Mouse (Mus musculus) megakaryocyte, embryonic 14.5 days (primary cell): Measurements from ENCODE around the gene Tspan8. TPM values are rescaled to one million over a fixed set of nuclear protein-coding genes. Genes with fewer than 3 reads are reported as not detected.
"Not testable (repeated sequence)": the region's sequence is repeated elsewhere in the genome, so short reads cannot be mapped to it uniquely, and the experiment has no call there.

Experiments used
- H3K27me3 ChIP-seq: replicated peaks from 2 replicates; pipeline ENCODE3; 2012; ENCODE audit warnings: inconsistent platforms
- H3K36me3 ChIP-seq: replicated peaks from 2 replicates; pipeline ENCODE3; 2012; ENCODE audit warnings: low read length, inconsistent platforms, mixed read lengths
- H3K4me1 ChIP-seq: 2 replicates; pipeline ENCODE4 v1.6.1; 2012; ENCODE audit warnings: inconsistent platforms
- H3K4me3 ChIP-seq: replicated peaks from 2 replicates; pipeline ENCODE3; 2012; ENCODE audit warnings: moderate library complexity, mild to moderate bottlenecking, inconsistent platforms
- H3K9me3 ChIP-seq: 2 replicates; pipeline ENCODE4 v1.6.1; 2012; ENCODE audit warnings: inconsistent platforms
- FLI1 ChIP-seq: IDR thresholded peaks from 2 replicates; pipeline ENCODE4 v1.6.1; 2012; ENCODE audit warnings: low read length, inconsistent platforms, mixed read lengths
- GATA1 ChIP-seq: IDR thresholded peaks from 3 replicates; pipeline ENCODE4 v1.6.1; 2012; ENCODE audit warnings: mixed read lengths, low read length, inconsistent platforms, borderline replicate concordance
- polyA plus RNA-seq: library from polyadenylated mRNA; stranded (reverse); fragments of >175 nt; gene quantifications from 2 replicates; pipeline ENCODE4 v1.2.3, GENCODE M21; 2012; ENCODE audit warnings: low replicate concordance; ENCODE audit not compliant: insufficient read depth

Gene Tspan8
- polyA plus RNA-seq, 1 experiment = not detected

DNA sequence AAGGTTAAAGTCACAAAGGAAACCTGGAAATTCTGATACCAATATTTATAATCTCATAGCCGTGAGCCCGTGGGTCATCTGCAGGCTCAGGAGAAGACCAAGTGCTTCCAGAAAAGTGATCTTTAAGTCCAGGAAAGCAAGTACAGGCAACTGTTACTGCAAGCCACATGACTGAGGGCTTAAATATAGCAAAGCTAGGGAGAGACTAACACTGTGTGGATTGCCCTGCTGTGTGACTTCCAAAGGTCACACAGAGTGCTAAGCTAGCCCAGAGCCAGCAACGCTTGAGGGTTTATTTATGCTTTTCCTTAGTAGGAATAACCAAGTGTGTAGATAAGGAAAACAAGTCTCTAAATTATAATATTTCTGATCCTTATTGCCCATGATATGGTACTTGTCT is 15.2 kb upstream of the Tspan8 start:
- Histone ChIP-seq H3K9me3 (peaks cover 6% of the 10 kb centered on the region), H3K4me3 (no peak overlapping the region), H3K36me3 (no peaks in the 10 kb centered on the region), H3K4me1 (0 out of 2 replicates have a peak, but pooled peaks cover 3% of the 10 kb centered on the region), H3K27me3 (no peaks in the 10 kb centered on the region)
- TF ChIP-seq FLI1 = no peak
- no peak for TF ChIP-seq GATA1

DNA sequence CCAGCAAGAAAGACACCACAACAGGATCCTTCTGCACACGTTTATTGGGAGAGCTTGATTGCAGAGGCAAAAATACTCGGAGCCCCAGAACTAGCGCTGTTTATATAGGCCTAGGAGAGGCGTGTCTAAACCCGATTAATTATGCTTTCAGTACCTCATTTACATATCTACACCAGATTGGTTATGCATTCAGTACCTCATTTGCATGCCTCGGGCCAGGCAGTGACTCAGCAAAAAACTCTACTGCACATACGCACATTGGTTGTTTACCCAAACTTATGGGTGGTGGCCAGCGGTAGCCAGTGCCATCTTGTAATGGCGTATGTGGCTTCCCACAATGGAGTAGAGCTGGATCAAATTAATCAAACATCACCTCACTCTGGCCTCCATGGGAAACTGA is 13.6 kb upstream of the Tspan8 start:
- H3K4me1 ChIP-seq, H3K36me3 ChIP-seq, H3K9me3 ChIP-seq, H3K4me3 ChIP-seq, H3K27me3 ChIP-seq: not testable (repeated sequence)

DNA sequence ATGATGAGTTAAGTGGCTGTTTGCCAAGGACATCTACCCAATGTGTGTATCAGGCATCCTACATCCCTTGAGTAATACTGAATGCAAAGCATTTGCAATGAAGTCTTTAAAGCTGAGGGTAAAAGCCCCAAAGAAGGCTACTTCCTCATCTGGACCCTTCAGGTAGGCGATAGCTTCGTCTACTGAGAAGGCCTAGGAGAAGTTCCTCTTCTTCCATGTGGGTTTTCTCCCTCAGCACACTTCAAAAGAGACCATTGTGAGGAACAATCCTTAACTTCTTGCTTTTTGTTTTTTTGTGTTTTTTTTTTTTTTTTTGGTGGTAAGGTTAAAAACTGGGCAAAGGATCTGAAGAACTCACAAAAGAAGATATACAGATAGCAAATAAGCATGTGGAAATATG is 12.9 kb upstream of the Tspan8 start:
- Histone ChIP-seq H3K9me3 (peaks cover 6% of the 10 kb centered on the region), H3K4me3 (no peak overlapping the region), H3K36me3 (no peaks in the 10 kb centered on the region), H3K27me3 (no peaks in the 10 kb centered on the region), H3K4me1 (0 out of 2 replicates have a peak, but pooled peaks cover 3% of the 10 kb centered on the region)
- TF ChIP-seq GATA1 (no peak), FLI1 (no peak)

DNA sequence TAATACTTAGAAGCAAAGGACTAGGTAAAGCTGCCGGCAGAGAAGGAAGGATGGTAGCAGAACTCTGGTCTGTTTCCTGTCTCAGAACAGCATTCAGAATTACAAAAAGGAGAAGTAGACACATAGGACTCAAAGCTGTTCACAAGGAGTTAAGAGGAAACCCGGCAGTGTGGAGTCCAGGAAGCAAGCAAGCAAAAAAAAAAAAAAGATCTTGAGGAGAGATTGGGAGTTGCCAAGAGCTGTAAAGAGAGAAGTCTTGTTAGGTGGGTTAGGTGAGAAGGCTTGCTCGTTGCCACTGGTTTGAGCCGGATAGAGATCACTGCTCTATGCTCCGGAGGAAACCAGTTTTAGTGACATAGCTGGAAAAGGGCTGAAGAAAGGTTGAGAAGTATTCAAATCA is 10.6 kb upstream of the Tspan8 start:
- no peak for TF ChIP-seq GATA1
- TF ChIP-seq FLI1 = no peak
- no peaks in the 10 kb centered on the region for H3K36me3 ChIP-seq
- peaks cover 6% of the 10 kb centered on the region for H3K9me3 ChIP-seq
- H3K4me3 ChIP-seq = no peak overlapping the region
- H3K4me1 ChIP-seq = 0 out of 2 replicates have a peak, but pooled peaks cover 3% of the 10 kb centered on the region
- H3K27me3 ChIP-seq = no peaks in the 10 kb centered on the region

DNA sequence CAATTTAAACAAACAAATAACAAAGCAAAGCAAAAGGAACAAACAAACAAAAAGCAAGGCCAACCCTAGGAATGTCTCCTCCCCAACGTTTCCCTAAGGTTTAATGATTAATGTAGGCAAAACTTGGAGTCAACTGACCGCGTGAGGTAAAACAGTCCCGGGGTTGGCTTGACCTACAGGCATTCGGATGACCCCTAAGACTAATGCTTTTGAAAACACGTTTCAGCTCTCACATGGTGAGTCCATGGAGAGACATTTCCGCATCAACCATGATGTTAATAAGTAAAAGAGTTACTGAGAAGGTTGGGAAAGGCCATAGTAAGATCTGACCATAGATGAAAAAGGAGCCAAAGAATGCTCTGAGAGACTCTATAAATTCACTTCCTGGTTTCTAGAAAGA is 7.5 kb upstream of the Tspan8 start:
- H3K4me1 ChIP-seq = 0 out of 2 replicates have a peak, but pooled peaks cover 3% of the 10 kb centered on the region
- H3K27me3 ChIP-seq = no peaks in the 10 kb centered on the region
- no peaks in the 10 kb centered on the region for H3K36me3 ChIP-seq
- TF ChIP-seq GATA1 (no peak), FLI1 (no peak)
- no peaks in the 10 kb centered on the region for H3K9me3 ChIP-seq
- H3K4me3 ChIP-seq = no peak overlapping the region

DNA sequence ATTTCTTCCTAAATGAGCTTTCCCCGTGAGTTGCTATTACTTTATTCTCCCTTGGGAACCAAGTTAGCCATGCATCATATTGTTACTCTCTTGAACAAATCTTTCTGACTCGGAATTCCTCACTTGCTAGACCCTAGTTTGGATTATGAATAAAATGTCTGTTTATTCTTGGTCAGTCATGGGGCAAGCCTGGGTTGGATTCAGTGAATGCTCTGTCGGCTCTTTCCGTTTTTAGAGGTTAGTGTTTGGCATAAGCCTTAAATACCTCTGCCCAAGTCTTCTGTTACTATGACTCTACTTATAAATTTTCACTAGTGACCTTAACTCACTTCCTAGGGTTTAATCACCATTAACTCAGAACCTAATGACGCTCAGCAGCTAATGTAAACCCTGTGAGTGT is 5.1 kb upstream of the Tspan8 start:
- TF ChIP-seq GATA1 (no peak), FLI1 (no peak)
- Histone ChIP-seq H3K4me3 (no peak overlapping the region), H3K36me3 (no peaks in the 10 kb centered on the region), H3K9me3 (0 out of 2 replicates have a peak, but pooled peaks cover 4% of the 10 kb centered on the region), H3K4me1 (no peaks in the 10 kb centered on the region), H3K27me3 (no peaks in the 10 kb centered on the region)

DNA sequence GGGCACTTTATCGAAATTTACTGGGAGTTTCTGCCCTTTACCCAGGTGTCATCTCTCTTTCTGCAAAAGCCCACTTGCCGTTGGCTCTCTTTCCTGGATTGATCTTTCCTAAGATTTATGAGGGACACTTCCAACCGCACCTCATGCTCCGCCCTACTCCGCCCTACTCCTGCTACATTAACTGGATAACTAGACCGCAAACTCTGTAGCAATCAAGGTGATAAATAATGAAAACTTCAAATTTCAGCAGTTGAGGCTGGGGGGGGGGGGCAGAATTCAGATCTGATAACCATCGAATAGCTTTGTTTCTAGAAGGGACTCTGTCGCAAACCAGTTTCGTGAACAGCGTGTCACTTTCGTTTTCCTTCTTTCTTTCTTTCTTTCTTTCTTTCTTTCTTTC is 1.8 kb upstream of the Tspan8 start:
- H3K27me3 ChIP-seq = no peaks in the 10 kb centered on the region
- TF ChIP-seq FLI1 (no peak), GATA1 (no peak)
- no peak overlapping the region for H3K4me3 ChIP-seq
- H3K36me3 ChIP-seq = no peaks in the 10 kb centered on the region
- 0 out of 2 replicates have a peak, but pooled peaks cover 4% of the 10 kb centered on the region for H3K9me3 ChIP-seq
- H3K4me1 ChIP-seq = no peaks in the 10 kb centered on the region

DNA sequence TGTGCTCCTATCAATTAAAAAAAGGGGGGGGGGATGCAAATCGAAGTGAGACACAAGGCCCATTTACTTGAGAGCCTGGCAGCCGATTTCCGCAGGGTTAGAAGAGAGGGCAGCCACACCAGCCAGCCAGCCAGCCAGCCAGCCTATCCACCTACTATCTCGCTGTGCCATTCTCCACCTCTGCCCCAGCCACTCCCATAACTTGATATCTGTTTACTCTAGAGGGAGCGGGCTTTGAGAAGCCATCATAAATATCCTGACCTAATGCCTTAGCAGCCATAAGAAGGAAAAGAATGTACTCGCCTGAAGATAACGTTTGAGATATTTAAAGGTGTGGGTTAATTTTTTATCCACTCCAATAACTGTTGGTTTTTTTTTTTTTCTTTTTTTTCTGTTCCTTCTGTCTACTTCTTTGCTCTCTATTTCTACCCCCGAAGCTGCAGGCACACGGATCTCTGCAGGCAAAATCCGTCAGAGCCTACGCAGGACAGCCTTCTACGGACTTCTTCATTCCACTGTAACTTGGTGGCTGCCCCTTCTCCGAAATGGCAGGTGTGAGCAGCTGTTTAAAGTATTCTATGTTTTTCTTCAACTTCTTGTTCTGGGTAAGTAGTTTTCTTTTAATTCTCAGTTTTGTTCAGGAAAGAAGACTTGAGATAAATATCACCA is 558 bp downstream of the Tspan8 start:
- H3K4me1 ChIP-seq = no peaks in the 10 kb centered on the region
- no peaks in the 10 kb centered on the region for H3K27me3 ChIP-seq
- 0 out of 2 replicates have a peak, but pooled peaks cover 4% of the 10 kb centered on the region for H3K9me3 ChIP-seq
- H3K4me3 ChIP-seq = peak overlapping the region; percentile 56
- TF ChIP-seq FLI1 = no peak
- no peak for TF ChIP-seq GATA1
- H3K36me3 ChIP-seq = no peaks in the 10 kb centered on the region

DNA sequence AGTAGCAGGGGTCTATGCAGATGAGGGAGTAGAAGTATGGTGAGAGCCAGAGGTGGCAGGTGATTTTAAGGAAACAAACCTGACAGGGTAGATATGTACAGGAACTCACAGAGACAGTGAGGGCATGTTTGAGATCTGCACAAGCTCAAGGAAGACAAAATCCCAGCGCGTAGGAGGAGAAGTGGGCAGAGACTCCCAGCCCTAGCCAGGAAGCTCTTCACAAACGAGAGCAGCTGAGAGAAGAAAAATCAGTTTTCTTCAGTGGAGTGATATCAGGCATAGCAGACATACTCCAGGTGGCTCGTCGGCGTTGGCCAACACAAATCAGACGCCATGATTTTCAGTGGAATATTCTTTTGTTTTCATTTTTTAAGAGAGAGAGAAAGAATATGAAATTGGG is 8.7 kb downstream of the Tspan8 start:
- Histone ChIP-seq H3K4me1 (no peaks in the 10 kb centered on the region), H3K4me3 (no peak overlapping the region), H3K9me3 (no peaks in the 10 kb centered on the region), H3K27me3 (no peaks in the 10 kb centered on the region), H3K36me3 (no peaks in the 10 kb centered on the region)
- no peak for TF ChIP-seq FLI1
- no peak for TF ChIP-seq GATA1

DNA sequence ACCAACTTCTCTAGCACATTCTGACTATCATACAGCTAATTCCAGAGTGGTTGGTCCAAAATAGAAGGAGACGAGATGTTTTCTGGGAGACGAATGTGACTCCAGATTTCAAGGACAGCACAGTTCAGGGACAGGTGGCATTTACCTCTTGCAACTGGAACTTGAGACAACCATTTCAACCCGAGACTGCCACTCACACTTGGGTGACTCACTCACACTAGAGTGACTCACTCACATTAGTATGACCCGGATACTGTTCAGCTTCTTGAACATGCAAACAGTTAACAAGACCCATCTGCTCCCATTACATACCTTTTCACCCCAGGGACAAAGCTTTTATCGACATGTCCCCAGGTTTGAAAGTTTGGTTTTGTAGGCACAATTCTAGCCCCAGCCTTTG is 12.2 kb downstream of the Tspan8 start:
- H3K36me3 ChIP-seq = no peaks in the 10 kb centered on the region
- no peak for TF ChIP-seq FLI1
- TF ChIP-seq GATA1 = no peak
- H3K4me1 ChIP-seq = no peaks in the 10 kb centered on the region
- no peak overlapping the region for H3K4me3 ChIP-seq
- peaks cover 5% of the 10 kb centered on the region; the same call in 1 of the 2 replicates for H3K9me3 ChIP-seq
- no peaks in the 10 kb centered on the region for H3K27me3 ChIP-seq

DNA sequence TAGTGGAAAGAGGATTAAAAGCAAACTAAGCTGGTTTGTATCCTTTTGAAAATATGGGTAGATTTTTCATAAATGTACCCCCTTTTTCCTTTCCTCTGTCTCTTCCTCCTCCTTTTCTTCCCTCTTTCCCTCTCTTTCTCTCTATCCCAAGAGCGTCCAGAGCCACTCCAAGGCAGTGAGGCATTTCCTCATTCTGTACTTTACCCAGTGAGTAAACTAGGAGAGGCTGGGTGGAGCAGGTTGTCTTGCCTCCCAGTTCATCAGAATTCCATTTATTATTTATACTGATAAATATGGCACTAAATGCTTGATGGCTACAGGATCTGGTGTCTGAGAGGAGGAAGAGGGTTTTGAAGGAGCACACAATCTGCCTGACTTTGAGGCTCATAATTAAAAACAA is 13.1 kb downstream of the Tspan8 start:
- no peaks in the 10 kb centered on the region for H3K27me3 ChIP-seq
- TF ChIP-seq FLI1 (no peak), GATA1 (no peak)
- peaks cover 7% of the 10 kb centered on the region; the same call in 1 of the 2 replicates for H3K9me3 ChIP-seq
- H3K36me3 ChIP-seq = no peaks in the 10 kb centered on the region
- H3K4me1 ChIP-seq = no peaks in the 10 kb centered on the region
- H3K4me3 ChIP-seq = no peak overlapping the region

DNA sequence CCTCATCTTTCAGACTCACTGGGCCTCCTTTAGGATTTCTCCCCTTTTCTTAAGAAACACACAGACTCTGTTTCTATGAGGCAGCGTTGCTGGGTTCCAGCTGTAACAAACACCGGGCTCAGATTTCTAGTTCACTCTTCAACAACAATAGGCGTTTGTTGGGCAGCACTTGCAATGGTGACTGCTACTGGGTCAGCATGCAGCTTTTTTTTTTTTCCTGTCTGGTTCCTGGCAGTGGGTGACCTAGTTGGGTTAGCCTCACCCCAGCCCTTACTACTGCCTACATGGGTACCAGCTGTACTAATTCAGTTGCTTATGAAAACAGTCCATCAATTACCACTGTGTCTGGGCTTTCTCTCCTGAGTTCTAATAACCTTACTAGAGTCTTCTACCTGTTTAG is 14.1 kb downstream of the Tspan8 start:
- no peaks in the 10 kb centered on the region for H3K4me1 ChIP-seq
- TF ChIP-seq GATA1 (no peak), FLI1 (no peak)
- no peak overlapping the region for H3K4me3 ChIP-seq
- H3K36me3 ChIP-seq = no peaks in the 10 kb centered on the region
- peaks cover 7% of the 10 kb centered on the region; the same call in 1 of the 2 replicates for H3K9me3 ChIP-seq
- H3K27me3 ChIP-seq = no peaks in the 10 kb centered on the region
